Mouse (Mus musculus): ENCODE data around the gene Fkbp5.

The Fkbp5 gene

GRCm38 (mm10) chr17:28433029-28433428 is 84.3 kb downstream of the Fkbp5 start:
- no peak for TF ChIP-seq GATA4 (IDR thresholded peaks at IDR 0.05; ENCODE audit: insufficient replicate concordance, low read length)

- no peak for TF ChIP-seq GATA4 (IDR thresholded peaks at IDR 0.05; ENCODE audit: insufficient replicate concordance, low read length)
Measured at GRCm38 (mm10) chr17:28431931-28432335, 85.4 kb downstream of the Fkbp5 start.

GRCm38 (mm10) chr17:28431038-28431437 is 86.3 kb downstream of the Fkbp5 start:
- no peak for TF ChIP-seq GATA4 (IDR thresholded peaks at IDR 0.05; ENCODE audit: insufficient replicate concordance, low read length)

- TF ChIP-seq GATA4 (IDR thresholded peaks at IDR 0.05; ENCODE audit: insufficient replicate concordance, low read length), result peak; percentile 62; the same call in 1 of the 2 replicates
Measured at GRCm38 (mm10) chr17:28428474-28429258, 88.7 kb downstream of the Fkbp5 start.

GRCm38 (mm10) chr17:28427666-28428065 is 89.7 kb downstream of the Fkbp5 start:
- TF ChIP-seq GATA4 (IDR thresholded peaks at IDR 0.05; ENCODE audit: insufficient replicate concordance, low read length), result no peak

GRCm38 (mm10) chr17:28424373-28424772 is 93.0 kb downstream of the Fkbp5 start:
- TF ChIP-seq GATA4 (IDR thresholded peaks at IDR 0.05; ENCODE audit: insufficient replicate concordance, low read length), result no peak

GRCm38 (mm10) chr17:28421071-28421470 is 96.3 kb downstream of the Fkbp5 start:
- no peak for TF ChIP-seq GATA4 (IDR thresholded peaks at IDR 0.05; ENCODE audit: insufficient replicate concordance, low read length)

GRCm38 (mm10) chr17:28420229-28421051 is 96.9 kb downstream of the Fkbp5 start:
- TF ChIP-seq GATA4 (IDR thresholded peaks at IDR 0.05; ENCODE audit: insufficient replicate concordance, low read length), result peak; percentile 69; the same call in 1 of the 2 replicates

GRCm38 (mm10) chr17:28419636-28420035 is 97.7 kb downstream of the Fkbp5 start:
- no peak for TF ChIP-seq GATA4 (IDR thresholded peaks at IDR 0.05; ENCODE audit: insufficient replicate concordance, low read length)

GRCm38 (mm10) chr17:28418954-28419353 is 98.4 kb downstream of the Fkbp5 start:
- TF ChIP-seq GATA4 (IDR thresholded peaks at IDR 0.05; ENCODE audit: insufficient replicate concordance, low read length), result no peak

- TF ChIP-seq GATA4 (IDR thresholded peaks at IDR 0.05; ENCODE audit: insufficient replicate concordance, low read length), result no peak
Measured at GRCm38 (mm10) chr17:28417771-28418170, 99.6 kb downstream of the Fkbp5 start.

GRCm38 (mm10) chr17:28415271-28415670 is 102.1 kb downstream of the Fkbp5 start:
- TF ChIP-seq GATA4 (IDR thresholded peaks at IDR 0.05; ENCODE audit: insufficient replicate concordance, low read length), result no peak

- TF ChIP-seq GATA4 (IDR thresholded peaks at IDR 0.05; ENCODE audit: insufficient replicate concordance, low read length), result no peak
Measured at GRCm38 (mm10) chr17:28411381-28411960, 105.9 kb downstream of the Fkbp5 start.

GRCm38 (mm10) chr17:28410731-28411130 is 106.6 kb downstream of the Fkbp5 start:
- no peak for TF ChIP-seq GATA4 (IDR thresholded peaks at IDR 0.05; ENCODE audit: insufficient replicate concordance, low read length)

GRCm38 (mm10) chr17:28408251-28408918 is 108.9 kb downstream of the Fkbp5 start:
- no peak for TF ChIP-seq GATA4 (IDR thresholded peaks at IDR 0.05; ENCODE audit: insufficient replicate concordance, low read length)
